Mouse (Mus musculus): Measurements from ENCODE around the gene Fam43b.
"Not testable (repeated sequence)": the region's sequence is repeated elsewhere in the genome, so short reads cannot be mapped to it uniquely, and the experiment has no call there.

Fam43b gene

DNA sequence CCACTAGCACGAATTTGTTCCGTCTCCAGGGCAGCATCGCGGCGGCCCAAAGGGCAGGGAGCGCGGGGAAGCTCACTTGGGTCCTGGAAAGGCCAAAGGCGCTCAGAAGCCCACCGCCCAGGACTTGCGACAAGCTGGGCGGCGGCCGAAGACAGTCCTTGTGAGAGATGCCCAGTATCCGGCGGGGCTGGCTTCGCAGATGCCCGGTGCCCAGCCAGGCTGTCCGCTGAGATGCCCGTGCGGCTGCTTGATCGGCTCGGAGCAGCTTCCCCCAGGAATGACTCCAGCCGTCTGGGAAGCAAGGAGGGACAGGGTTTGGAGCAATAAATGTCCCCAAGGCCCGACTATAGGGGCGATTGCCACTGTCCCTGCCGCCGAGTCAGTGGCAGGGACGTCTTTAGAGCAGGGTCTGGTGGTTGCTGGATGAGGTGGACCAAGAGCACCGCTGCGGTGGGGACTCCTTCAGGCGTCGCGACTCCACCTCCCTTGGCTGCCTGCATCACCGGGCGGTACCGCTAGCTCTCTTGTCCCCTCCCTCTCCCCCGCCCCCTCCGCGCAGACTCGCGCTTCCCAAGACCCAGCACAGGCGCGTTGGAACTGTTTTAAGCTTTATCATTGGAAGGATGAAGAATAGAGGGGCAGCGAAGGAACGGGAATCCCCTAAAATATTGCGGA is at the start of gene Fam43b:
Gene Fam43b, minus strand, starts transcription at position 558 of the 675 bp plus-strand sequence.
- no peak for DNase-seq (ENCODE audit: low read depth)

- DNase-seq (ENCODE audit: low read depth), result no peak
Observed at GRCm38 (mm10) chr4:138444941-138445340, 48.6 kb upstream of the Fam43b start.

DNA sequence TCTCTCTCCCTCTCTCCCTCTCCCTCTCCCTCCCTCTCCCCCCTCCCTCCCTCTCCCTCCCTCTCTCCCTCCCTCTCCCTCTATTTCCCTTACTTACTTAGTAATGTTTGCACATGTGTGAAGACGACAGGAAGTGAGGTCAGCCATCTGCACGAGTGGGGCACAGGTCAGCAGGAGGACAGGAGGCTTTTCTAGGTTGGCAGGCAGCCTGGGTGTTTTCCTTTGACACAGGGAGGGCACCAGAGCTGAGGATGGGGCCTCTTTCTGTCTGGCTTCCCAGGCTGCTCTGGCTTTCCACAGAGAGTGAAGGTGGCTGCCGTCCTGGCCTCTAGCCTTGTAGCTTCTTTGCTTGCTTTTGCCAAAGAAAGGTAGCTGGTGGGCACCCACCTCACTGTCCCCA is 43.7 kb upstream of the Fam43b start:
- DNase-seq (ENCODE audit: low read depth), result no peak

DNA sequence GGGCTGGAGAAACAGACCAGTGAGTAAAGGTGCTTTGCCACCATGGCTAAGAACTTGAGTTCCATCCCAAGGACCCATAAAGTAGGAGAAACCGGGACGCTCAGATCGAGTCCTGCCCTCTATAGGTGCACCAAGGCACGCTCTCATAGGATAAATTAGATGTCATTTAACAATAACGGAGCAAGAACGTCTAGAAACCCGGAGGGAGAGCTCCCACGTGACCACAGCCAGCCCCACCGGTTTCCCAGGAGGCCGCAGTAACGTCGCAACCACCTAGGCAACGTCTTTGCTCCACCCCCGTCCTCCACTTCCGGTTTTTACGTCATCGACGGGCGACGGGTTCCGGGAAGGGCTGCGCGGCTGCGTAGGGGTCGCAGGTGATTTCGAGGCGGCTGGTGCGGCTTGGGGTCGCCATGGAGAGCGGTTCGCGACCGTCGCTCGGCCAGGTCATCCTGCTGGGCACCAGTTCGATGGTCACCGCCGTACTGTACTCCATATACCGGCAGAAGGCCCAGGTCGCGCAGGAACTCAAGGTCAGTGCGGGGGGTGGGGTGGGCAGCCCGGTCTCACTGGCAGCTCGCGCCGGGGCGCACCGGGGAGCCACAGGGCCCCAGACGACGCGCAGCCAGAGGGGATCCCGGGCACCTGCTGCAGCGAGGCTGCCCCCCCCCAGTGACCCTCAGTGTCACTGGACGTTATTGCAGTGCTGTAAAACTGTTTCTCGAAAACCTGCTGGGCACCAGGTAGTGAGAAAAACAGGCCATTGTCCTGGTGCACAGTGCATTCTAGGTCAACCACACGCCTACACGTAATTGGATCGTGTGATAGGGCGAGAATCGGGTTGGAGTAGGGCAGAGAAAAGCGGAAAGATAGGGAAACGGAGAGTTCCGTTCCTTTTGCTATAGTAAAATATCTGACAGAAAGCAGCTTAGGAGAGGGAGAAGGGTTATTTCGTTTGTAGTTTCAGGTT is 38.3 kb upstream of the Fam43b start, which contains the start of gene Mul1:
Gene Mul1, plus strand, starts transcription at position 325 of the 970 bp plus-strand sequence.
- DNase-seq (ENCODE audit: low read depth), result peak; percentile 94

- peak; percentile 51 for DNase-seq (ENCODE audit: low read depth)
Observed at GRCm38 (mm10) chr4:138431340-138431739, 35.0 kb upstream of the Fam43b start.

DNA sequence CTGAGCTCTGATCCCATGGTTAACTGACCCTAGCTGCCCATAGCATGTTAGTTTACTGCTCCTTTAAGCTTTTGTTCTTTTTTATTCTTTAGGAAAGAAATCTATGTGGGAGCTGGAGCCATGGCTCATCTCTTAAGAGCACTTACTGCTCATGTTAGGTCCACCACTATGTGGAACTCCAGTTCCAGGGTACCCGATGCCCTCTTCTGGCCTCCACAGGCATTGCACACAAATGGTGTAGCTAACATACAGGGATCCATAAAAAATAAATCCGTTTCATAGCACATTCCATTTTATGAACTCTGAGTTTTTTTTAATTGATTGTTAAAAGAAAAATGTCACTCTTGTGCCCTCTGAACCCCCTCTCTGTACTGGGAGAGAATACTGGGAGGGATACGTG is 33.5 kb upstream of the Fam43b start:
- DNase-seq (ENCODE audit: low read depth), result peak; percentile 49

GRCm38 (mm10) chr4:138426778-138427705 is 30.7 kb upstream of the Fam43b start:
- peak; percentile 85 for DNase-seq (ENCODE audit: low read depth)

DNA sequence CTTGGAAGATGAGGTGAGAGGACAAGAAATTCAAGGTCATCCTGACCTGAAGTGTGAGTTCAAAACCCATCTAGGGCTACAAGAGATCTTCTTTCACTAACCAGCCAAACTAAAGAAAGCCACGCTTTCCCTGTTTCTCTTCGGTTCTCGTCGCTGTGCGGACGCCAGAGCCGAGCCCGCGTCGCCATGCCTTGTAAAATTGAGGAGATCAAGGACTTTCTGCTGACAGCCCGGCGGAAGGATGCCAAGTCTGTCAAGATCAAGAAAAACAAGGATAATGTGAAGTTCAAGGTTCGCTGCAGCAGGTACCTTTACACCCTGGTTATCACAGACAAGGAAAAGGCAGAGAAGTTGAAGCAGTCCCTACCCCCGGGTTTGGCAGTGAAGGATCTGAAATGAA is 29.3 kb upstream of the Fam43b start:
- not testable (repeated sequence) for DNase-seq (ENCODE audit: low read depth)

- no peak for DNase-seq (ENCODE audit: low read depth)
Observed at GRCm38 (mm10) chr4:138425028-138425427, 28.7 kb upstream of the Fam43b start.

DNA sequence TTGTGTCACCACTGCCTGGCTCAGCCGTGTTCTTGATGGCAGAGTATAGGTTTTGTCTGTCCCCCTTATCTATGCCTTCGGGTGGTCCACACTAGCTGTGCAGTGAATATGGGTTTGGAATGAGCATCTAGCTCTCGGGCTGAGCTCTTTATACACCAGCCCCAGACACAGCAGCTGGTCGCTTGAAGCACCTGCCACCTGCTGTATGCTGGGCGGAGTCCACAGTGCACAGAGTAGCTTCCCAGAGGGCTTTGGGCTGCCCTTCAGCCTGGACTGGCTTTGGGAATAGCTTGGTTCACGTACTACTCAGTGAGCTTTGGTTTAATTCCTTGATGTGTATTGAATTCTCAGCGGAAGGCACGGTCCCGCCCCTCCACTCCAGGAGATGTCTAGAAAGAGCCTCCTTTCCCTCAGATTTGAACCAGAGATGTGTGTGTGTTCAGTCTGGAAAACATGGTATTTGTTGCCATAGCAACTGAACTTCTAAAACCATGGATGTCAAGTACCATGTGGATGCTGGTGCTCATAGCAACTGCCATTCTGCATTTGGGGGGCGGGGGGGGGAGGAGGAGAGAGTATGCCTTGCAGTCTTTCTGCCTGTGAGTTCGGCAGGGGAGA is 22.1 kb upstream of the Fam43b start:
- no peak for DNase-seq (ENCODE audit: low read depth)

- DNase-seq (ENCODE audit: low read depth), result no peak
Observed at GRCm38 (mm10) chr4:138417882-138418281, 21.6 kb upstream of the Fam43b start.

DNA sequence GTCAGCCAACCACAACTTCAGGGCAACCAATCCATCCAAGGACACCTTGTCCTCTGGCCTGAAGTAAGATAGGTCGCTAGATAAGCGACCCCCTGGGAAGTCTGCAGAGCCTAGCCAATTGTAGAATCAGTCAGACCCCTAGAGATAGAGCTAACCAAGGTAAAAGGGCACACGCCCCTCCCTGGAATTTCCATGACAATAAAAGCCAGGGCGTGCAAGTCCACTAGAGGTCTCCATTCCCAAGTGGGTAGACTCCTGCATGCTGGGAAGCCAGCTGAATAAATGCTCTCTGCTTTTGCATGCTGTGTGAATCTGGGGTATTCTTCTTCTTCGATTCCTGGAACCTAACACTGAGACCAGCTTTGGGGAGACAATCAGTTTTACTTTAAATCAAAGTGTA is 20.1 kb upstream of the Fam43b start:
- no peak for DNase-seq (ENCODE audit: low read depth)

DNA sequence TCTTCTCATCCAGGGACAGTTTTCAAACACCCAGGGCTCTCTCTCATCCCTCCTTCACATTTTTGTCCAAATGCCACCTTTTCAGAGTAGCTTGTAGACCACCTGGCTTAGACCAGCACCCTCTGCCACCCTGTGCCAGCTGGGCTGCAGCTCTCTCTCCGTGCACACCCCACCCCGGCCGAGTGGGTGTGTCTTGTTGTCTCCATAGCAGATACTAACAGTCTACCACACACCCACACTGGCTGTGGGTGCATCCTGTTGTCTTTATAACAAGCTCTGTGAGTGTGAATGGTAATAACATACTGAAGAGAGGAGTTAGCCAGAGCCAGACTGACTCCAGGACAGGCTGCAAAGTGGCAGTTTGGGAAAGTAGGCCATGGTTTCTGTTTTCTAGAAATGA is 19.7 kb upstream of the Fam43b start:
- no peak for DNase-seq (ENCODE audit: low read depth)

DNA sequence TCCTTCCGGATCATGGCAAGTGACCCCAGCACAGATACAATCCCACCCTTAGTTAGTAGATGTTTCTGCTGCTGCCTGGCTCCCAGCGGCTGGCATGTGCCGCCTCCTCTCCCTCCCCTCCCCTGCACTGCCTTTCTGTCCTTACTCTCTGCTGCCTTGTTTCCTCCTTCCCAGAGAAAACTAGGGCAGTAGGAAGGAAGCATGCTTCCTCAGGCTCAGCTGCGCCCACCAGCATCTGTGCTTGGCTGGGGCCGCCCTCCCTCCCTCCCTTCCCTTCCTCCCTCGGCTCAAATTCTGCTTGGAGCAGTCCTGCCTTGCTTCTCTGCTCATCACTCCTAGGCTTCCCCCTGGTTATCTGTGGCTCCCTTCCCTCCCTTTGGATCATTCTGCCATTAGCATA is 18.4 kb upstream of the Fam43b start:
- DNase-seq (ENCODE audit: low read depth), result no peak

- DNase-seq (ENCODE audit: low read depth), result no peak
Observed at GRCm38 (mm10) chr4:138411504-138412121, 15.3 kb upstream of the Fam43b start.

DNA sequence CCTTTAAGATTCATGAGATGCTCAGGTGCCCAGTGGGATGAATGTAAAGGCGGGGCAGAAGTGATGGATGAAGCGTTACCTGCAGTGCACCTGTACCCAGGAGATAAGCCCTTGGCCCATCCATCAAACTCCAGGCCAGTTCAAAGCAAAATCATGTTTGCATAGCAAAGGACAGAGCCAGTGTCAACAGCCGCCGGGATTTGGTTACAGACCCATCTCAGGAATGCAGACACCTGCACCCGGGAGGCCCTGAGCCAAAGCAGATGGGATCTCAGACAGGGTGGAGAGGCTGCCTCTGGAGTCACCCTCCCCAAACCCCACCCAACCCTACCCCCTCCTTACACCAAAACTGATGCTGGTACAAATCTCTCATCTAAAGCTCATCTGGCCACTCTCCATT is 14.7 kb upstream of the Fam43b start:
- no peak for DNase-seq (ENCODE audit: low read depth)

DNA sequence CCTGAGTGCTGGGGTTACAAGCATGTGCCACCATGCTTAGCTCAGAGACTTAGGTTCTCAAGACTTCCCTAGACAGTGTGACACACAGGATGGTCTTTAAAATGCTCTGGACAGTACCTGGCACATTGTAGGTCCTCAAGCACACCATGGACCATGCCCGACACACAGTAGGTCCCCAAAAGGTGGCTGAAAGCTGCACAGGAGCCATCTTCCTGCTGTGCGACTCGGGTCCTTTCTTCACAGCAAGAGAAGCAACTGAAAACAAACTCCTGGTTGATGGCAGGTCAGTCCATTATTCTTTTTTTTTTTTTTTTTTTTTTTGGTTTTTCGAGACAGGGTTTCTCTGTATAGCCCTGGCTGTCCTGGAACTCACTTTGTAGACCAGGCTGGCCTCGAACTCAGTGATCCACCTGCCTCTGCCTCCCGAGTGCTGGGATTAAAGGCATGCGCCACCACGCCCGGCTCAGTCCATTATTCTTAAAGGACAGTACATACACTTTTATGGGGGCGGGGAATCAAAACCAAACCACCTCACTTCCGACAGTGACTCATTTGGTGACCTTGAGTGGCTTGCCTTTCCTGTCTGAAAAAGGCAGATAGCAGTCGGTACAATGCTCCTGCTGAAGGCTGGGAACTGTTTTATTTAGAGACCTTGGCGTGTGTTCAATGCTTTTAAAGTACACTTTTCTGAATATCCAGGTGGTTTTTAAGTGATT is 11.3 kb upstream of the Fam43b start:
- DNase-seq (ENCODE audit: low read depth), result no peak

GRCm38 (mm10) chr4:138404806-138405205 is 8.5 kb upstream of the Fam43b start:
- peak; percentile 64 for DNase-seq (ENCODE audit: low read depth)

- DNase-seq (ENCODE audit: low read depth), result no peak
Observed at GRCm38 (mm10) chr4:138396711-138397110, 383 bp upstream of the Fam43b start.

All from NIH3T3 (cell line).